Mouse (Mus musculus) lung, postnatal 0 days (tissue): Measurements from ENCODE around the gene Nfe2l2.

Source experiments
- CTCF ChIP-seq: IDR thresholded peaks from 2 replicates; pipeline ENCODE4 v1.5.1; 2016; ENCODE audit warnings: antibody characterized with exemption, mild to moderate bottlenecking
- EP300 ChIP-seq: IDR thresholded peaks from 2 replicates; pipeline ENCODE4 v1.6.1; 2016; ENCODE audit warnings: antibody characterized with exemption, mild to moderate bottlenecking, control low read depth

- TF ChIP-seq CTCF (no peak), EP300 (no peak)
These were observed 1.9 kb downstream of the Nfe2l2 start for GRCm38 (mm10) chr2:75702588-75702976.
